Comparison of ENCODE assay signal across 13 mouse cellular contexts in genomic region chr14:101869661-101870060, GRCm38 (mm10).
DNase-seq lines count a peak whose midpoint lies in the region; ATAC-seq and TF ChIP-seq lines count a peak whose summit lies in the region.
"Had no signal": no experiment of that assay in that cellular context is flagged by ENCODE, and none has a peak within 500 bp of the region (broad histone marks: within the 10 kb centered on the region; RNA-seq: fewer than 3 reads in every experiment).

No protein-coding gene starts in this region.

- 47% methylated on average over 4 of the region's 4 CpGs for WGBS in heart, embryonic 15.5 days

- peaks cover 62% of the 10 kb centered on the region for H3K4me1 ChIP-seq in heart, embryonic 15.5 days (replicated peaks)
- H3K4me1 ChIP-seq in embryonic fibroblast, embryonic 13.5 days (ENCODE audit: control insufficient read depth, insufficient read depth, low read length): peaks cover 12% of the 10 kb centered on the region
- H3K4me1 ChIP-seq: hindbrain, embryonic 12.5 days had no signal

- no peak for TF ChIP-seq CTCF in C2C12 (IDR thresholded peaks at IDR 0.05; ENCODE audit: control insufficient read depth, insufficient read depth, insufficient read length)
- no peak for TF ChIP-seq CTCF in embryonic fibroblast, embryonic 13.5 days (IDR thresholded peaks at IDR 0.05; ENCODE audit: borderline replicate concordance, insufficient read depth, low read length)

- peaks cover 42% of the 10 kb centered on the region for H3K79me2 ChIP-seq in C2C12 (ENCODE audit: control insufficient read depth, insufficient read depth)

- H3K27ac ChIP-seq in heart, embryonic 15.5 days: peak overlapping the region; percentile 36
- peak overlapping the region; percentile 80 for H3K27ac ChIP-seq in embryonic fibroblast, embryonic 13.5 days (ENCODE audit: insufficient read depth, low read length)
- H3K27ac ChIP-seq: hindbrain, embryonic 12.5 days; limb, embryonic 13.5 days; liver, embryonic 13.5 days had no signal

- H3K27me3 ChIP-seq in heart, embryonic 15.5 days: no peaks in the 10 kb centered on the region
- no peaks in the 10 kb centered on the region for H3K27me3 ChIP-seq in C2C12 (ENCODE audit: control insufficient read depth, insufficient read depth, insufficient read length)
- H3K27me3 ChIP-seq: hindbrain, embryonic 12.5 days; liver, embryonic 13.5 days had no signal

- intact Hi-C loops in heart, postnatal 10 days (cut with DNase I): no loop called here

- no peak overlapping the region for H3K4me3 ChIP-seq in heart, embryonic 15.5 days
- peak overlapping the region; percentile 7 for H3K4me3 ChIP-seq in C2C12 (ENCODE audit: insufficient read depth, poor library complexity, severe bottlenecking)
- no peak overlapping the region for H3K4me3 ChIP-seq in embryonic fibroblast, embryonic 13.5 days (ENCODE audit: insufficient read depth, low read length)
- H3K4me3 ChIP-seq: hindbrain, embryonic 12.5 days; limb, embryonic 13.5 days; liver, embryonic 13.5 days had no signal

- peak overlapping the region; percentile 35 for H3ac ChIP-seq in C2C12 (ENCODE audit: control insufficient read depth, insufficient read length, low read depth)

- ATAC-seq in heart, embryonic 15.5 days (replicated peaks; ENCODE audit: insufficient number of reproducible peaks, insufficient read depth, low FRiP score, low read depth): no peak

- no peak overlapping the region for H3K9ac ChIP-seq in heart, embryonic 15.5 days
- H3K9ac ChIP-seq: hindbrain, embryonic 12.5 days; limb, embryonic 13.5 days; liver, embryonic 13.5 days had no signal

- H3K36me3 ChIP-seq in heart, embryonic 15.5 days: no peaks in the 10 kb centered on the region
- no peaks in the 10 kb centered on the region for H3K36me3 ChIP-seq in C2C12 (ENCODE audit: control insufficient read depth, insufficient read depth)
- H3K36me3 ChIP-seq: hindbrain, embryonic 12.5 days; limb, embryonic 13.5 days; liver, embryonic 13.5 days had no signal

- H3K4me2 ChIP-seq in heart, embryonic 15.5 days: no peak overlapping the region
- H3K4me2 ChIP-seq: hindbrain, embryonic 12.5 days; limb, embryonic 13.5 days; liver, embryonic 13.5 days; midbrain, embryonic 11.5 days had no signal

- peaks cover 17% of the 10 kb centered on the region for H3K79me3 ChIP-seq in C2C12 (ENCODE audit: low read depth)

- no peaks in the 10 kb centered on the region for H3K9me3 ChIP-seq in heart, embryonic 15.5 days (replicated peaks)
- H3K9me3 ChIP-seq: hindbrain, embryonic 12.5 days; limb, embryonic 13.5 days; liver, embryonic 13.5 days had no signal

- no peak for DNase-seq in heart, postnatal 10 days
- DNase-seq in ES-CJ7 (ENCODE audit: low read depth, low spot score): peak; percentile 35
- no peak for DNase-seq in frontal cortex, postnatal 25 days (ENCODE audit: low spot score in 2 of 2)
- DNase-seq in thymus, postnatal 36 days: no peak
- DNase-seq: cerebellum, adult 8-10 months; liver, embryonic 13.5 days; thymus, postnatal 14 days had no signal

- TF ChIP-seq POLR2A in embryonic fibroblast, embryonic 13.5 days (IDR thresholded peaks at IDR 0.05; ENCODE audit: low read depth, low read length): no peak

TF ChIP-seq in C2C12, 6 proteins besides CTCF, POLR2A, EP300 and RAD21:
- TF ChIP-seq MYOD1 (IDR thresholded peaks at IDR 0.05; ENCODE audit: control insufficient read depth, insufficient read length, low read depth) (no peak), CEBPB (IDR thresholded peaks at IDR 0.05; ENCODE audit: low read depth) (no peak), MYOG (IDR thresholded peaks at IDR 0.05; ENCODE audit: control insufficient read depth, extremely low read depth, insufficient read length) (no peak)
